Mouse (Mus musculus) limb, embryonic 13.5 days (tissue): ENCODE measurements around the gene Zfp280d. TPM values are rescaled to one million over a fixed set of nuclear protein-coding genes. Genes with fewer than 3 reads are reported as not detected.

Experiments used
- ATAC-seq: fragments of 200-750 bp; cut with Nextera tagmentation; 2 replicates; pipeline ENCODE4 v1.8.0; 2017; ENCODE audit warnings: low read depth, moderate number of reproducible peaks, moderate TSS enrichment; ENCODE audit not compliant: low FRiP score
- H3K27ac ChIP-seq: fragments of 300-500 bp; sonication (generic); 2 replicates; pipeline ENCODE4 v1.5.1; 2015; ENCODE audit warnings: inconsistent platforms, mild to moderate bottlenecking, moderate library complexity
- H3K27me3 ChIP-seq: fragments of 300-500 bp; sonication (generic); 2 replicates; pipeline ENCODE4 v1.6.1; 2015; ENCODE audit warnings: mild to moderate bottlenecking, inconsistent platforms
- H3K36me3 ChIP-seq: fragments of 300-500 bp; sonication (generic); 2 replicates; pipeline ENCODE4 v1.6.1; 2015; ENCODE audit warnings: inconsistent platforms, mild to moderate bottlenecking, moderate library complexity
- H3K4me1 ChIP-seq: fragments of 300-500 bp; sonication (generic); 2 replicates; pipeline ENCODE4 v1.6.1; 2015; ENCODE audit warnings: inconsistent platforms
- H3K4me2 ChIP-seq: fragments of 300-500 bp; sonication (generic); replicated peaks from 2 replicates; pipeline ENCODE4 v1.6.1; 2015; ENCODE audit warnings: inconsistent platforms, mild to moderate bottlenecking, moderate library complexity
- H3K4me3 ChIP-seq: fragments of 300-500 bp; sonication (generic); 2 replicates; pipeline ENCODE4 v1.5.1; 2015; ENCODE audit warnings: moderate library complexity, mild to moderate bottlenecking, inconsistent platforms
- H3K9ac ChIP-seq: fragments of 300-500 bp; sonication (generic); 2 replicates; pipeline ENCODE4 v1.6.1; 2015; ENCODE audit warnings: mild to moderate bottlenecking, inconsistent platforms
- H3K9me3 ChIP-seq: fragments of 300-500 bp; sonication (generic); 2 replicates; pipeline ENCODE4 v1.6.1; 2016; ENCODE audit warnings: inconsistent platforms
- WGBS: fragments of 180-500 bp; shearing (Covaris S2); methylation state at CpG from one replicate; pipeline ENCODE4 v1.1.7; 2015; 5-methylcytosine and 5-hydroxymethylcytosine counted together
- polyA plus RNA-seq: library from polyadenylated mRNA; unstranded; fragments of >200 nt; fragmentation: Nextera tagmentation; extraction: Ambion mirVana; gene quantifications from 2 replicates; pipeline ENCODE4 v1.2.1, GENCODE M21; 2015

Zfp280d gene
- polyA plus RNA-seq, 1 experiment from 2014 or later = 52.3 TPM

DNA sequence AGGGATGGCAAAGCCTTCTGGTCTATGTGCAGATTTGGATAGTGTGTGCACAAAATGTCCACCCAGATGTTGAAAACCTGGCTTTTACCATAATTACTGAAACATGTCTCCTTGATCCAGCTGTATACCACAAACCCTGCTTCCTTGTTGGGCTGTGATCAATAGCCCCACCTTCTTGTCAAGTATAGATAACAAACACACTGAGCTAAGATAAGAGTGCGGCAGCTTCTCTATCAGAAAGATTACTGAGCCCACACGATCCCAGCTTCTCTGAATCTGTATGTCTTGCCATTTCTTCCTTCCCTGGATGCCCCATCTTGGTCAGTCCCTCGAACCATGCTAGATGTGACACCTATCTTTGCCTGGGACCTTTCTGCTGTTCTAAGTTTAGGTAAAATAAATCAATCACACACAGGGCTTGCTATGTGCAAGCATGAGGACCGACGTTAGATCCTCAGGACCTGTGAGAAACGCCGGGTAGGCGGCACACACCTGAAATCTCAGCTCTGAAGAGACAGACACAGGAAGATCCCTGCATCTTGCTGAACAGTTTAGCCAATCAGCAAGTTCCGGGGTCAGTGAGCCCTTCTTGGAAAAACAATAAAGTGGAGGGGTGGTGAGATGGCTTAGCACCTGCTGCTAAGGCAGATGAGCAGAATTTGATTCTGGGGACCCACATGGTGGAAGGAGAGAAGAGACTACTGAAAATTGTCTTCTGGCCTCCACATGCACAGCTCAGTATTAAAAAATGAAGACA is 131.4 kb downstream of the Zfp280d start:
- ATAC-seq = no peak
- no peaks in the 10 kb centered on the region for H3K36me3 ChIP-seq
- 84% methylated on average over 9 of the region's 9 CpGs for WGBS
- H3K27me3 ChIP-seq = no peaks in the 10 kb centered on the region
- H3K9me3 ChIP-seq = no peaks in the 10 kb centered on the region
- no peak overlapping the region for H3K4me2 ChIP-seq
- no peak overlapping the region for H3K9ac ChIP-seq
- H3K4me1 ChIP-seq = no peaks in the 10 kb centered on the region
- no peak overlapping the region for H3K27ac ChIP-seq
- no peak overlapping the region for H3K4me3 ChIP-seq

DNA sequence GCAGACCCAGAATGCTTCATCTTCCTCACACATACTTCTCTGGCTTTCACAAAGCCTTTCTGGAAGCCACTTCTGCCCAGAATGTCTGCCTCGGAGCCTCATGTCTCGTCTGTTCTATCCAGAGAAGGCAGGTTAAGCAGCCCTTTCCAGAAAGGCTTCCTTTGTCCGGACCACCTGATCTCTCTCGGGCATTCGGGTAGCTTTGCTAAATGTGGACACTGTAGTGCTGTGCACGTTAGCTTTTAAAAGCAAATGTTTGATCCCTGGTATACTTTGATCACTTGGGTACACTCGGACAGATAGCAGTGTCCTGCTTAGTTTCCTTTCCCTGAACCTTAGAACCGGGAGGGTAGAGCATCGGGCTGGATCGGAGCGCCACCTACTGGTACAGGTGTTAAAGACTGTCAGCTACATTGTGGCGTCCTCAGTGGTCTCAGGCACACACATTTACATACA is 133.5 kb downstream of the Zfp280d start:
- H3K4me1 ChIP-seq = no peaks in the 10 kb centered on the region
- no peak overlapping the region for H3K27ac ChIP-seq
- WGBS = 9% methylated on average over 12 of the region's 12 CpGs
- no peaks in the 10 kb centered on the region for H3K9me3 ChIP-seq
- peak overlapping the region; percentile 55; the same call in 1 of the 2 replicates for H3K9ac ChIP-seq
- H3K27me3 ChIP-seq = no peaks in the 10 kb centered on the region
- peak overlapping the region; percentile 37 for H3K4me3 ChIP-seq
- H3K4me2 ChIP-seq = peak overlapping the region; percentile 59
- ATAC-seq = peak; percentile 84
- no peaks in the 10 kb centered on the region for H3K36me3 ChIP-seq

- Histone ChIP-seq H3K27me3 (no peaks in the 10 kb centered on the region), H3K4me1 (no peaks in the 10 kb centered on the region), H3K4me3 (no peak overlapping the region), H3K9ac (no peak overlapping the region), H3K9me3 (no peaks in the 10 kb centered on the region), H3K4me2 (no peak overlapping the region), H3K36me3 (no peaks in the 10 kb centered on the region), H3K27ac (no peak overlapping the region)
- no peak for ATAC-seq
- 58% methylated on average over 15 of the region's 15 CpGs for WGBS
Observed at GRCm38 (mm10) chr9:72409381-72410225, 134.9 kb downstream of the Zfp280d start.

DNA sequence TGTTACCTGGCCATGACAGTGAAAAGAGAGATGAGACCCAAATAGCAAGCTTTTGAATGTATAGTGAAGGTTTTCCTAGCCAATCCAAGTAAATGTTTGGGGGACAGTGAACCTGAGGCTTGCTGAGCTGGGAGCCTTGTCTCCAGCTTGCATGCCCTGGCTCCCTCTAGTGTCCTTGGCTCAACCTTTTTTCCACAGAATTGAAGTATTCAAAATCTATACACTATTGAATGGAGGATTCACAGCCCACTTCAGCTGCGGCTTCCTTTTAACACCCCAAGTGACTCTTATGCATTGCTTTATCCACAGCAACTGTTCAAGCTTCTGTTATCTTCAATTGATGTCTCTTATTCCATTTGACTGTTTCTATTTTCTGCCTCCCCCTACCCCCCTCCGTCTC is 137.1 kb downstream of the Zfp280d start:
- no peaks in the 10 kb centered on the region for H3K36me3 ChIP-seq
- no peak overlapping the region for H3K4me3 ChIP-seq
- 93% methylated on average over 2 of the region's 2 CpGs for WGBS
- no peaks in the 10 kb centered on the region for H3K27me3 ChIP-seq
- H3K4me2 ChIP-seq = no peak overlapping the region
- no peak overlapping the region for H3K9ac ChIP-seq
- no peaks in the 10 kb centered on the region for H3K4me1 ChIP-seq
- no peak for ATAC-seq
- no peaks in the 10 kb centered on the region for H3K9me3 ChIP-seq
- H3K27ac ChIP-seq = no peak overlapping the region

Other genes starting within 250 kb of the Zfp280d start
- 118 and 125 TPM in 2 replicates for gene Tcf12, start 163.0 kb upstream of the Zfp280d start, polyA plus RNA-seq
- 25.0 and 30.1 TPM in 2 replicates for gene Mns1, start 163.2 kb downstream of the Zfp280d start, polyA plus RNA-seq
- gene Tex9, start 217.4 kb downstream of the Zfp280d start, polyA plus RNA-seq = 36.3 and 43.1 TPM in 2 replicates